Mouse (Mus musculus): ENCODE measurements at regions not wholly inside any gene's neighbourhood (a gene's known extent, or its start where the extent isn't known, plus 50 kb on each side); places are given as distances from the start of the nearest gene placed in this dataset.

GRCm38 (mm10) chr1:193750929-193751328 is 380.8 kb upstream of the Camk1g start:
- no peak for DNase-seq

DNA sequence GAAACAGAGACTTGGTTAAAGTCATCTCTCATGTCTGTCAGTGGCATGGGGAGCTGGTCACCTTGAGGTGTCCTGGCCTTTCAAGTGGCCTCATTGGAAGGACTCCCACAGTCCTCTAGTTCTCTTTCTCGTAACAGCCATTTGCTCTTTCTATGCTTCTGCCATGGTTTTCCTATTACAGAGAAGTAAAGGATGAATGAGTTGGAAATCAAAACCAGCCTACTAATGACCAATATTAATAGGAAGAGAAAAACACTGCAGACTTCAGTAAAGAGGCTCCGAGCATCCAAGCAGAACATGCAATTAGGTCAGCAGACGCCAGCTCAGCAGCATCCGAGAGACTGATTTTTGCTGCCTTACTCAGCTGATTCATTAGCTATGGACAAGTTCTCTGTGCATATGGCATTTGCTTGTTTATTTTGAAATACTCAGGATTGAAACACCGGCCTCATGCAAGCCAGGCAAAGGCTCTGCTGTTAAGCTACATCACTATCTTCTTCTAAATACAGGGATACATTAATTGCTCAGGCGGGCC is 377.4 kb upstream of the Camk1g start:
- DNase-seq: no peak

GRCm38 (mm10) chr1:193742688-193743087 is 372.6 kb upstream of the Camk1g start:
- DNase-seq: no peak

GRCm38 (mm10) chr1:193738821-193739220 is 368.7 kb upstream of the Camk1g start:
- no peak for DNase-seq

DNA sequence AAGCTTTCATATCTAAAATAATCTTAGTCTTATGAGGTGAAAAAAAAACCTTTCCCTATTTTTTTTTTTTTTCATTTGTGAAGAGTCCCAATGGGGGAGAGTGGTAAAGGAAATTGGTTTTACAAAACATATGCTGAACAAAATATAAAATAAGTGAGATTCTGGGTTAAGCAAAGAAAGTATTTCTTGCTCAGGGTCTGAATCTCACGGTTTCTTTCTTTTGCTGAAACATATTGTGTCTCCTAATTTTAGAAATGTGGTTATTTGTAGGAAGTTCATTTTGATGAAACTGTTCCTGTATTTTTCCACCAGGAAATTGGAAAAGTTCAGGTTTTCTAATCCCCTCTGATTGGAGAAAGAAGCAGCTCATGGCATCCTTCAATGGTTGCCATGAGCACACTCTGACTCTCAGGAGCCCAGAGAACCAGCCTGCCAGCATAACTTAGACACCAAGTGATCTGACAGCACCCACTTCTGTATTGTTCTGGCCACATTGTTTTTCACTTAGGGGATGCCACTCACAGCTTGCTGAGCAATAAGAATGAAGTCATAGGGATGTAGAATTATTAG is 365.9 kb upstream of the Camk1g start:
- no peak for DNase-seq

GRCm38 (mm10) chr1:193734014-193734763 is 364.1 kb upstream of the Camk1g start:
- DNase-seq: no peak

- DNase-seq: no peak
Measured at GRCm38 (mm10) chr1:193733402-193733801, 363.3 kb upstream of the Camk1g start.

DNA sequence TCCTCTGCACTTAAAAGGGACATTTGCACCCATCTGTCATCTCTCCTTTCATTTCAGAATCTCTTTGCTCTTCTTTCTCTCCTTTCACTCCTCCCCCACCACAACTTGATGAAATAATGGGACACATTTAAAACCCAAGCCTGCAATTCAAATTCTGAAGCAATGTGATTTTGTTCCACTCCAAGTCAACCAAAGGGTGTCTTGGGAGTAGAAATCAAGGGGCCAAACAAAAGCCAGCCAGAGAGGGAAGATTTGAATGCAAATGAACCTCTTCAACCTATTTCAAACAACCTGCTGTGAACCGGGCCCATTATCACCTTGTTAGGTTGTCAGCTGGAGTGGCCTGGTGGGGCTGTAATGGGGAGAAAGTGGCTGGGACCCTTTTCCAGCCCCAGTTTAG is 362.0 kb upstream of the Camk1g start:
- DNase-seq: no peak

- DNase-seq: no peak
Measured at GRCm38 (mm10) chr1:193721850-193722249, 351.8 kb upstream of the Camk1g start.

GRCm38 (mm10) chr1:193720420-193720851 is 350.3 kb upstream of the Camk1g start:
- DNase-seq: no peak

DNA sequence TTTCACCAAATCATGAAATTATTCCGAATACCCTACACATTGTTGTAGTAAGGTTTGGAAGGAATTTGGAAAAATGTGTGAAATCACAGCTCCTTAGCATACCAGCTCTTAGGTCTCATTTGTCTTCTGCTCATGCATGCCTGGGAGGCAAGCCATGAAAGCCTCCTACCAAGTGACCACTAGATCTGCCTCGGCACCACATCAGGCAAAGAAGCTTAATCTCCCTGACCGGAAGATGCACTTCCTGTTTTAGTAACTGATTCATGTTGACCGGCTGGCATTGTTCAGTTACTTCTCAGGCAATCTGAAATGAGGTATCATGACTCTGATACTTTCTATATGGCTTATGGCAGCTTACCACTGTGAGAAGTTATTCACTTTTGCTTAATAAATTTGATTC is 345.2 kb upstream of the Camk1g start:
- no peak for DNase-seq

- no peak for DNase-seq
Measured at GRCm38 (mm10) chr1:193714631-193715030, 344.5 kb upstream of the Camk1g start.

- no peak for DNase-seq
Measured at GRCm38 (mm10) chr1:193705205-193705604, 335.1 kb upstream of the Camk1g start.

DNA sequence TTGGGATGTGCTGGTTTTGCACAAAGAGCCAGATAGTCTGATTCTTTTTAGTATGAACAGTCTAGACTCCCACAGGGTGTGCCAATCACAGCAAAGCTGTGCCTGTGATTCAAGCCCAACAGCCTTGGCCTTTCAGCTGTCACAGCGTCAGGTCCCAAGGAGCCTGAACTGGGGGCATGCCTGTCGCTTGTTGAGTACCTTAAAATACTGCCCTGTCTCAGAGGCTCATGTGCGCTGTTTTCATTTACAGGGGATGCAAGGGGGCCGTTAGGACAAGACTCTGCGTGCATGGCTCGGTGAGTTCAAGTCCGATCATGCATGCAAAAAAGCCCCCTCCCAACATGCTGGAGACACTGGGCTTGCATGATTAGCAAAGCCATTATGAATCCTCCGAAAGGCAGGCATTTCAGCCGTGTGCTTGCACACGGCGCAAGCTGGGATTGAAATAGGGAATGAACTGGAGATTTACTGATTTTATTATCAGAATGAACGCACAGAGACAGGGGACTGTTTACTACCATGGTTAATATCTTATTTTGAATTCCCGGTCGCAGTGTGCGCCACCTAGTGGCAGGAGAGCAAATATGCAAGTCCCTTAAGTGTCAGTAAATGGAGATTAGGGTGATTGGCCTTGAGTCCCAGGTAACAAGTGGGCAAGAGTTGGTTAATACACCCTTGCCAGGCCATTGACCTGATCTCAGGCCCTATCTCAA is 332.8 kb upstream of the Camk1g start:
- peak; percentile 55 for DNase-seq

GRCm38 (mm10) chr1:193700217-193700616 is 330.1 kb upstream of the Camk1g start:
- DNase-seq: no peak

- peak; percentile 77 for DNase-seq
Measured at GRCm38 (mm10) chr1:193698603-193699266, 328.6 kb upstream of the Camk1g start.

- no peak for DNase-seq
Measured at GRCm38 (mm10) chr1:193697857-193698256, 327.8 kb upstream of the Camk1g start.

DNA sequence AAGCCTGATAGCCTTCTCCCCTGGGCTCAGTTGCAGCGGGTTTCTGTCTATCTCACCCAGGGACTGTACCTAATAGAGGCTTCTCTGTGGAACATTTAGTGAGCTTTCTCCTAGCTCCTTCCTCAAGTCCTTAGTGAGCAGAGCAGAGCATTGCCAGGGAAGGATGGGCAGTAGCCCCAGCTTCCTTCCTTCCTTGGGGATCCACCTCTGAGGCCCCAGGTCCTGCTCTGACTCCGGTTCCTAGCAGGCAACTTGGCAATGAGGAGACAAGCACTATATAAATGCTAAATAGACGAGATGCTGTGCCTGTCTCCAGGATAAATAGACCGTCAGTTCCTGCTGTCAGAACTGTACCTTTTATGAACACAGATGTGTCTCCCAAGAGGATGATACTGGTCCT is 326.9 kb upstream of the Camk1g start:
- peak; percentile 12 for DNase-seq

- DNase-seq: peak; percentile 22
Measured at GRCm38 (mm10) chr1:193692991-193693390, 322.9 kb upstream of the Camk1g start.

GRCm38 (mm10) chr1:193689601-193690000 is 319.5 kb upstream of the Camk1g start:
- DNase-seq: no peak

- no peak for DNase-seq
Measured at GRCm38 (mm10) chr1:193682917-193683316, 312.8 kb upstream of the Camk1g start.

DNA sequence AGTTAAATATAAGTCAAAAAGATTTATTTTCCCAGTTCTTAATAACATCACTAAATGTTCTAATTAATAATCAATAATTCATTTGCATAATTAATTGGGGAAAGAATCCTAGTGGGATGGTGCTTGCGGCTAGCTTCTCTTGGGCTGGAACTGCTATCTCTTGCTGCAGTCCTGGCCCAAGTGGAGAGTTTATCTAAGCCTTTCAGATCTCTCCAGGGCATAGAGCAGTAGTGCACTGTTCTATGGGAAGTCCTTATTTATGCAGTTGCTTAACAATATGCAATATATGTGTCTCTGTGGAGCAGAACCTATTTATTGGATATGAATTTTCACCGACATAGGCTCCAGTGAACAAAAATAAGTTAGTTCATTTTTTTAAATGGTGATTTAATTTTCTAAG is 308.4 kb upstream of the Camk1g start:
- DNase-seq: no peak

DNA sequence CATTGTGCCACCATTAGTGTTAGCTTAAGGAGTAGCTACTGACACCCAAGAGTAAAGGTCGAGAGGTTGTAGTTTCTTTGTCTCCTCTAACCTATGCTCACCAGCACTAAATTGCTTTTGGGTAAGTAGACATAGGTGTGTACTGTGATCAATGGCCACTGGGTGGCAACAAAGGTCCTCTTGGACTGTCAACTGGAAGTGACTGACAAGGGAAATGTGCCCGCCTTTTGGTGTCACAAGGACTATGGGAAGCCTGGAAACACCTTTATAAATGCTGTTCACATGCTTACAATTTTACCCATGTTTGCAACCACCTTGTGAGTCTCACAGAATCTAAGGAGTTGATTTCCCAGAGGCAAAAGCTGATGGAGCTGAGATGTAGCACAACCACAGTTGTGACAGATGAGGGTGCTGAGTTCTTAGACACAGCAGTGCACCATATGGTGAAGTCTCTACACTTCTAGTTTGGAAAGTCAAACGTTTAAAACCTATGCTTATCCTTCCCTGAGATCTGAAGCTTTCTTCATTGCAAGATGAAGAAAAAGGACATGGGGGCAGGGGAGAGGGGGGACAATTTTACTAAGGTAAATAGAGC is 303.2 kb upstream of the Camk1g start:
- DNase-seq: peak; percentile 52
